Mouse (Mus musculus) hindbrain, embryonic 14.5 days (tissue): Measurements from ENCODE around the gene Fgf16. TPM values are rescaled to one million over a fixed set of nuclear protein-coding genes. Genes with fewer than 3 reads are reported as not detected.

ENCODE experiments used
- ATAC-seq: fragments of 200-750 bp; cut with Nextera tagmentation; 2 replicates; pipeline ENCODE4 v1.8.0; 2017; ENCODE audit warnings: moderate number of reproducible peaks, mild to moderate bottlenecking, moderate TSS enrichment, moderate library complexity; ENCODE audit not compliant: low FRiP score
- DNase-seq: peaks from one replicate; pipeline ENCODE4 v3.0.0-alpha.2; 2015; ENCODE audit warnings: low spot score
- H3K27ac ChIP-seq: fragments of 300-500 bp; sonication (generic); 2 replicates; pipeline ENCODE4 v1.5.1; 2014; ENCODE audit warnings: mild to moderate bottlenecking, moderate library complexity
- H3K27me3 ChIP-seq: fragments of 300-500 bp; sonication (generic); 2 replicates; pipeline ENCODE4 v1.6.1; 2014; ENCODE audit warnings: mild to moderate bottlenecking, low read length, mixed read lengths; ENCODE audit not compliant: control insufficient read depth, insufficient read depth
- H3K36me3 ChIP-seq: fragments of 300-500 bp; sonication (generic); replicated peaks from 2 replicates; pipeline ENCODE4 v1.6.1; 2014; ENCODE audit not compliant: control insufficient read depth, insufficient read depth
- H3K4me1 ChIP-seq: fragments of 300-500 bp; sonication (generic); replicated peaks from 2 replicates; pipeline ENCODE4 v1.6.1; 2014; ENCODE audit warnings: antibody characterized with exemption, low read length, mixed read lengths; ENCODE audit not compliant: control insufficient read depth, insufficient read depth
- H3K4me2 ChIP-seq: fragments of 300-500 bp; sonication (generic); replicated peaks from 2 replicates; pipeline ENCODE4 v1.6.1; 2014; ENCODE audit warnings: mild to moderate bottlenecking, moderate library complexity
- H3K4me3 ChIP-seq: fragments of 300-500 bp; sonication (generic); replicated peaks from 2 replicates; pipeline ENCODE4 v1.5.1; 2014; ENCODE audit warnings: mild to moderate bottlenecking, low read length
- H3K9ac ChIP-seq: fragments of 300-500 bp; sonication (generic); 2 replicates; pipeline ENCODE4 v1.6.1; 2014
- H3K9me3 ChIP-seq: fragments of 300-500 bp; sonication (generic); 2 replicates; pipeline ENCODE4 v1.6.1; 2016; ENCODE audit warnings: low read length; ENCODE audit not compliant: control insufficient read depth
- WGBS: fragments of 180-500 bp; shearing (Covaris S2); extraction: QIAGEN DNeasy Blood & Tissue Kit; methylation state at CpG from one replicate; pipeline ENCODE4 v1.1.7; 2014; 5-methylcytosine and 5-hydroxymethylcytosine counted together
- polyA plus RNA-seq: library from polyadenylated mRNA; unstranded; fragments of >200 nt; fragmentation: Nextera tagmentation; extraction: Ambion mirVana; gene quantifications from 2 replicates; pipeline ENCODE4 v1.2.1, GENCODE M21; 2014

Gene Fgf16
- polyA plus RNA-seq = 0.12 TPM in 1 of 2 replicates, not detected in the other

- Histone ChIP-seq H3K9me3 (no peaks in the 10 kb centered on the region), H3K36me3 (no peaks in the 10 kb centered on the region), H3K4me1 (no peaks in the 10 kb centered on the region), H3K4me2 (peak within 1 kb of the TSS; percentile 67), H3K27ac (no peak within 1 kb of the TSS), H3K27me3 (peaks cover 62% of the 10 kb centered on the region), H3K9ac (no peak within 1 kb of the TSS), H3K4me3 (peak within 1 kb of the TSS; percentile 38)
- ATAC-seq (peak; percentile 35; the same call in 1 of the 2 replicates), DNase-seq (no peak)
- WGBS = 17% methylated on average over 53 of the region's 86 CpGs
Measured at GRCm38 (mm10) chrX:105764162-105765004, at the start of gene Fgf16. TSS of gene Fgf16 (plus strand) at chrX:105764279.

GRCm38 (mm10) chrX:105714740-105715139 is 49.3 kb upstream of the Fgf16 start:
- no peak overlapping the region for H3K9ac ChIP-seq
- no peak overlapping the region for H3K4me2 ChIP-seq
- no peaks in the 10 kb centered on the region for H3K36me3 ChIP-seq
- no peaks in the 10 kb centered on the region for H3K9me3 ChIP-seq
- no peak overlapping the region for H3K27ac ChIP-seq
- H3K4me1 ChIP-seq = no peaks in the 10 kb centered on the region
- WGBS = 63% methylated on average over 4 of the region's 4 CpGs
- ATAC-seq = no peak
- H3K27me3 ChIP-seq = 0 out of 2 replicates have a peak, but pooled peaks cover 10% of the 10 kb centered on the region
- H3K4me3 ChIP-seq = no peak overlapping the region
- DNase-seq = no peak

- Histone ChIP-seq H3K4me3 (no peak overlapping the region), H3K4me1 (no peaks in the 10 kb centered on the region), H3K27ac (no peak overlapping the region), H3K4me2 (no peak overlapping the region), H3K27me3 (0 out of 2 replicates have a peak, but pooled peaks cover 7% of the 10 kb centered on the region), H3K9ac (no peak overlapping the region), H3K9me3 (no peaks in the 10 kb centered on the region), H3K36me3 (no peaks in the 10 kb centered on the region)
- DNase-seq (no peak), ATAC-seq (no peak)
- 92% methylated on average over 7 of the region's 7 CpGs for WGBS
Measured at GRCm38 (mm10) chrX:105715789-105716321, 48.2 kb upstream of the Fgf16 start.

- WGBS = 85% methylated on average over 5 of the region's 5 CpGs
- no peak for DNase-seq
Measured at GRCm38 (mm10) chrX:105718388-105718787, 45.7 kb upstream of the Fgf16 start.

GRCm38 (mm10) chrX:105718943-105719342 is 45.1 kb upstream of the Fgf16 start:
- Histone ChIP-seq H3K9ac (no peak overlapping the region), H3K4me3 (no peak overlapping the region), H3K36me3 (no peaks in the 10 kb centered on the region), H3K4me2 (no peak overlapping the region), H3K27ac (no peak overlapping the region), H3K27me3 (0 out of 2 replicates have a peak, but pooled peaks cover 7% of the 10 kb centered on the region), H3K9me3 (no peaks in the 10 kb centered on the region), H3K4me1 (no peaks in the 10 kb centered on the region)
- DNase-seq (no peak), ATAC-seq (no peak)
- 91% methylated on average over 5 of the region's 5 CpGs for WGBS

More at GRCm38 (mm10) chrX:105718388-105718787, 45.7 kb upstream of the Fgf16 start:
- Histone ChIP-seq H3K4me3 (no peak overlapping the region), H3K27ac (no peak overlapping the region), H3K9me3 (no peaks in the 10 kb centered on the region), H3K4me1 (no peaks in the 10 kb centered on the region), H3K36me3 (no peaks in the 10 kb centered on the region), H3K4me2 (no peak overlapping the region), H3K9ac (no peak overlapping the region), H3K27me3 (0 out of 2 replicates have a peak, but pooled peaks cover 7% of the 10 kb centered on the region)
- no peak for ATAC-seq

- no peaks in the 10 kb centered on the region for H3K36me3 ChIP-seq
- H3K27me3 ChIP-seq = no peaks in the 10 kb centered on the region
- no peaks in the 10 kb centered on the region for H3K9me3 ChIP-seq
- ATAC-seq (no peak), DNase-seq (no peak)
- H3K4me2 ChIP-seq = no peak overlapping the region
- no peak overlapping the region for H3K9ac ChIP-seq
- WGBS = 88% methylated on average over 7 of the region's 7 CpGs
- H3K4me1 ChIP-seq = no peaks in the 10 kb centered on the region
- H3K4me3 ChIP-seq = no peak overlapping the region
- H3K27ac ChIP-seq = no peak overlapping the region
Measured at GRCm38 (mm10) chrX:105724174-105724573, 39.9 kb upstream of the Fgf16 start.

- no peaks in the 10 kb centered on the region for H3K4me1 ChIP-seq
- ATAC-seq = peak; percentile 48
- H3K9me3 ChIP-seq = no peaks in the 10 kb centered on the region
- H3K4me3 ChIP-seq = peak overlapping the region; percentile 38
- no peak overlapping the region for H3K9ac ChIP-seq
- DNase-seq = no peak
- no peak overlapping the region for H3K27ac ChIP-seq
- H3K4me2 ChIP-seq = peak overlapping the region; percentile 67
- 12% methylated on average over 23 of the region's 23 CpGs for WGBS
- H3K27me3 ChIP-seq = peaks cover 58% of the 10 kb centered on the region
- no peaks in the 10 kb centered on the region for H3K36me3 ChIP-seq
Measured at GRCm38 (mm10) chrX:105762847-105763527, 1.1 kb upstream of the Fgf16 start.

- Histone ChIP-seq H3K9ac (no peak overlapping the region), H3K4me3 (peak overlapping the region; percentile 38), H3K4me2 (peak overlapping the region; percentile 67), H3K4me1 (no peaks in the 10 kb centered on the region), H3K27me3 (peaks cover 62% of the 10 kb centered on the region), H3K27ac (no peak overlapping the region), H3K36me3 (no peaks in the 10 kb centered on the region), H3K9me3 (no peaks in the 10 kb centered on the region)
- DNase-seq = no peak
- 18% methylated on average over 18 of the region's 20 CpGs for WGBS
- ATAC-seq = peak; percentile 16; the same call in 1 of the 2 replicates
Measured at GRCm38 (mm10) chrX:105763612-105764011, 467 bp upstream of the Fgf16 start.
